Mouse (Mus musculus) G1E (cell line): ENCODE results near the gene Lcmt1.

ENCODE experiments used
- CTCF ChIP-seq: IDR thresholded peaks from 2 replicates; pipeline ENCODE4 v1.5.1; 2012; ENCODE audit warnings: low read depth, low read length, inconsistent platforms, mixed read lengths
- GATA1 ChIP-seq: IDR thresholded peaks from 2 replicates; pipeline ENCODE4 v1.6.1; 2012; ENCODE audit warnings: borderline replicate concordance, low read length, inconsistent platforms, mixed read lengths

DNA sequence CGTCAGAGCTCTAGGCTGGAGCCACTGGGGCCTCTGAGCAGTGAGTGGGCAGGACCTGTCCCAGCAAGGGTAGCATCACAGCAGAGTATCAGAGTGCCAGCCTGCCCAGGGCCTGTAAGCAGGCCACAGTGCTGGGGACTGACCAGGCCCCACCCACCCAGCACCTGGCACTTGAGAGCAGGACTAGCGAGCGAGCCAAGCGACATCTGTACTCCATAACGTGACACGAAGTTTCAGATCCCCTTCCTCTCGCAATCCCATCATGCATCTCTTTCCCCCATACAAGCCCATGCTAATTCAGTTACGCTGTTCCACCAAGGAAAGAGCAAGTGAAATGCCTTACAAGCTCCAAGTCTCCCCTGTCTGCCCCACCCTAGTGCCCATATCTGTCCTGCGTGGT lies 39.1 kb upstream of the Lcmt1 start:
- no peak for TF ChIP-seq GATA1
- TF ChIP-seq CTCF = no peak
